Mouse (Mus musculus) mouse trophoblast stem cell (cell line): ENCODE measurements around the gene Lmbrd1.
"Not testable (repeated sequence)": the region's sequence is repeated elsewhere in the genome, so short reads cannot be mapped to it uniquely, and the experiment has no call there.

ENCODE experiments used
- in situ Hi-C, 2 experiments: fragments of 300-500 bp; cut with MseI, MboI; formaldehyde crosslinking; loops; 2 replicates in 1 of 2; 3 replicates in 1 of 2; pipeline ENCODE4 v1.15.1; 2025

Gene Lmbrd1

GRCm38 (mm10) chr1:24678205-24678917 is at the start of gene Lmbrd1:
TSS of gene Lmbrd1 (plus strand) at chr1:24678630.
- in situ Hi-C loops: no loop called here

DNA sequence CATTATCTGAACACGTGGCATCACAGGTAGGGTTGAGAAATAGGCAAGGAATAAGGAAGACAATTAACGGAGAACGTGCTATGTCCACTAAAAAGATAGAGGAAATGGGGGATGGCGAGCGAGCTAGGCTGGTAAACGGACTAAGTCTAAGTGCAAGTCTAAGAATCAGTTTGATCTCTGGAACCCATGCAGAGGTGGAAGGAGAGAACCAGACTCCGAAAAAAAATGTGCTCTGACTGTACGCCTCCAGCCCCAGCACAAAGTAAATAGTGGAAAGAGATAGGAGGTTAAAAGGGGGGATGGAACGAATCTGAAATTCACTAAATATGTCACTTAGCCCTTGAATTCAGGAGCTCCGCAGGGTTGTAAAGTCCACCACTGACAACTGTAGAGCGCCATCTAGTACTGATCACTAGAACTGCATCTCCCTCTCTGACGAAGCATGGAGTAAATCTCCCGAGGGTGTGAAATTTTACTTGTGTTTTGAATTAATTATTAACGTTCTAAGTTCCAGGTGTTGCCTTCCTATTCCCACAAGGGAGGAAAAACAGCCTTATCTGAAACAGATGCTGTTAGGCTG is 44.8 kb upstream of the Lmbrd1 start:
- in situ Hi-C loops: loop anchor here (5.0 kb wide), 2 partner anchors 251 to 256 kb away; no protein-coding TSS in a partner anchor

DNA sequence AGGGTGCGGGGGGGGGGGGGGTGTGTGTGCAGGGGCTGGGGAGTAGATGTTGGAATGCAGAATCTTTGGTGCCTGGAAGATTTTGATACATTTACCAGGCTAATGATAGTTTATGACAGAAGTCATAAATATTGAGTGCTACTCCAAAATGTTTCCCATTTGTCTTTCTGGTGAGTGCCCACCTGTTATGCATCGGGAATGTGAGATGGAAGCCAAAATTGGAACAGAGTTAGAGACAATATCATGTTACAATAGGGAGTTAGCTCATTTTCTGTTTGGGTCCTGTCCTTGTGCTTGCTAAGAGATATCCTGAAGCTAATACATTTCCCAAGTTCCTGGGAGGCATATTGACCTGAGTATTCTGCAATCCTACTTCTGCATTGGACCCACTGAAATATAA is 28.3 kb upstream of the Lmbrd1 start:
- in situ Hi-C loops: no loop called here

DNA sequence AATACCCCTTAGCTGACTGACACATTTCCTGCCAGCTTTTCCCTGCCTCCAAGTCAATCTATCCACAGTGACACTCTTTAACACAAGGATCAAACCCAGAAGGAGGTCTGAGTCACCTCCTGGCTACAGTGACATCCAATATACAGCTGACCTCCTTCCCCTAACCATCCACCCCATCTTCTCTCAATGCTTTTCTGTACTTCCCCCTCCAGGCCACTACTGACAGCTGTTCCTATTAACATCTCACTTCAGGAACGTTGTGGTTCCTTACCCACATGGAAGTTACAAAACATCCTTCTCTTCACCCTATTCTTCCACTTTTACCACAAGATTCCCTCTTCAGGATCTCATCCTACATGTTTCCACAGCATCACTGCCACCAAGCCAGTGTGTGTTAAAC is 18.5 kb upstream of the Lmbrd1 start:
- in situ Hi-C loops: no loop called here

- in situ Hi-C loops: not testable (repeated sequence)
Observed at GRCm38 (mm10) chr1:24660662-24661061, 17.8 kb upstream of the Lmbrd1 start.

GRCm38 (mm10) chr1:24661551-24661950 is 16.9 kb upstream of the Lmbrd1 start:
- in situ Hi-C loops: no loop called here

- in situ Hi-C loops: no loop called here
Observed at GRCm38 (mm10) chr1:24664158-24664557, 14.3 kb upstream of the Lmbrd1 start.

DNA sequence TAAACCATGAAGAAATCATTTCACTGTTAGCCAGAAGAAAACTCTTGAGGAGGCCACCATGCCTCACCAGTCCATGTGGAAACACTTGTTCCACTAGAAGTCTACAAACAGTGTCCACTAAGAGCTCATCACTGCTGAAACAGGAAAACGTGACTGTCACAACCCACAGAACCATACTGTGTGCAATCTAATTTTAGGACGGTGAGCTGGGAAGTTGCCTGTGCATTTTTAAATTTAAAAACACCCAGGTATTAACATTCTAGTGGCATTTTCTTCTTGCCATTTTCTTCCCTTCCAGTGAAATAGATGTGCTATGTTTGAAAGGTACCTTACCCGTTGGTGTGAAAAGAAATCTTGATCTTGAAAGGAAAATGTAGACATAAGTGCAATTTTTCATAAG is 5.2 kb upstream of the Lmbrd1 start:
- in situ Hi-C loops: no loop called here

GRCm38 (mm10) chr1:24677706-24678105 is 724 bp upstream of the Lmbrd1 start:
- in situ Hi-C loops: no loop called here

GRCm38 (mm10) chr1:24679071-24679470 is 641 bp downstream of the Lmbrd1 start:
- in situ Hi-C loops: no loop called here

- in situ Hi-C loops: no loop called here
Observed at GRCm38 (mm10) chr1:24680991-24681390, 2.6 kb downstream of the Lmbrd1 start.

- in situ Hi-C loops: no loop called here
Observed at GRCm38 (mm10) chr1:24681946-24682345, 3.5 kb downstream of the Lmbrd1 start.

- in situ Hi-C loops: no loop called here
Observed at GRCm38 (mm10) chr1:24683947-24684346, 5.5 kb downstream of the Lmbrd1 start.

DNA sequence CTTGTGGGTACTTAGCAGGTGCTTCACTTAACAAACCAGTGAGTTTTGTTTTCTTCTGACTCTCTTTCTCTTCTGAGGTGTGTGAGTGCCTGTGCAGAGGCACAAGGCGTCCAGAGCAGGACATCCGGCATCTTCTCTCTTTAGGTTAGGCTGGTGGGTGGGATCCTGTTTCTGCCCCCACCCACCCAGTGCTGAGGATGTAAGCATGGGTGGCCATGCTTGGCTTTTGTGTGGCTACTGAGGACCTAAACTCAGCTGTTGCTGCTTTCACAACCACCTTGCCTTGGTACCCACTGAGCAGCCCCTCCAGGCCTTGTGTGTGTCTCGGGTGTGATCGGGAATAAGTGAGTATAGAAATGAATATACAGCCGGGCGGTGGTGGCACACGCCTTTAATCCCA is 7.2 kb downstream of the Lmbrd1 start:
- in situ Hi-C loops: no loop called here

- in situ Hi-C loops: no loop called here
Observed at GRCm38 (mm10) chr1:24686235-24687021, 8.0 kb downstream of the Lmbrd1 start.

GRCm38 (mm10) chr1:24697677-24698076 is 19.2 kb downstream of the Lmbrd1 start:
- in situ Hi-C loops: no loop called here

DNA sequence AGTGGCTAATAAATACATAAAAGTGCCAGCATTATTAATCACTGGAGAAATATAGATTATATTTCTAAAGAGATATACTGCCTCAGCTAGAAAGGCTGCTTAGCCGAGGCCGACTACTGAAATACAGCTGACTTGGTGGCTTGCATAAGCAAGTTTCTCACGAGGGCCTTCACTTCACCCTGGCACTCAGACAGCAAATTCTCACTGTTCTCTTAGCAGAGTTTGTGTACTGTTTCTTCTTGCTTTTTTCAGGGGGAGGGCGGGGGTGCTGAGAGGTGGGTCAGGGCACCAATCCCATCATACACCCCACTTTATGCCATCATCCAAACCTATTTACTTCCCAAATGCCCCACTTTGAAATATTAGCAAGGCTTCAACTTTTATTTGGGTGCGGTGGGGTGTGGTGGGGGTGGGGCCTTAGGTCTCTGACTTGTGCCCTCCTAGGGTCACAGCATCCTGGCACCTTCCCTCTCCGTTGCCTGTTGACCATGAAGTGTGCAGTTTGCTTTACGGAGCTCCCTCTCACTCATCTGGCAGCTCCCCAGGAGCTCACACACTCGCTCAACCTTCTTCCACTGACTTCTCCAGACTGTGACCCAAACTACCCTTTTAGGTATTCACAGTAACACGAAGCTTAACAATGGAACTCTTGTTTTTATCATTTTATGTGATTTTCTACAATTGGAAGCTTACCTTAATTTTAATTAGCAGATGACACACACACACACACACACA is 19.9 kb downstream of the Lmbrd1 start:
- in situ Hi-C loops: no loop called here

GRCm38 (mm10) chr1:24699320-24699719 is 20.9 kb downstream of the Lmbrd1 start:
- in situ Hi-C loops: no loop called here

- in situ Hi-C loops: no loop called here
Observed at GRCm38 (mm10) chr1:24700241-24700640, 21.8 kb downstream of the Lmbrd1 start.

- in situ Hi-C loops: no loop called here
Observed at GRCm38 (mm10) chr1:24703821-24704220, 25.4 kb downstream of the Lmbrd1 start.

GRCm38 (mm10) chr1:24716301-24716700 is 37.9 kb downstream of the Lmbrd1 start:
- in situ Hi-C loops: no loop called here

DNA sequence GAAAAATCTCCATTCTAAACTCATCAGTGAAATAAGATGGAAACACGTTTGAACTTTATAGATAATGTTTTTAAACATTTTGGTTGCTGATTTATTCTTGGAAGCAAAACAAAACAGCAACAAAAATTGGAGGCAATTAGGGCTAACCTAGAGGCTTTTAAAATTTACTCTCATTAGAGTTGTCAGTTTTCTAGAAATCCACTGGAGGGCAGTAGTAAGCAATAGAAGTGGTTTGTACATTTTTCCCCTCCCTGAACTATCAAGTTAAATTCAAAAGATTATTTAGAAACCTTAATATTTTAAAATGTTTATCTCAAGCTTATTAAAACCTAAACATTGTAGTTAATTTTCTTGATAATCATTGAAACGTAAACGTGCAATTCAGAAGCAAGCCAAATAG is 41.2 kb downstream of the Lmbrd1 start:
- in situ Hi-C loops: no loop called here
